Mouse (Mus musculus): ENCODE measurements around the gene Slamf1.
"Not testable (repeated sequence)": the region's sequence is repeated elsewhere in the genome, so short reads cannot be mapped to it uniquely, and the experiment has no call there.

The Slamf1 gene

DNA sequence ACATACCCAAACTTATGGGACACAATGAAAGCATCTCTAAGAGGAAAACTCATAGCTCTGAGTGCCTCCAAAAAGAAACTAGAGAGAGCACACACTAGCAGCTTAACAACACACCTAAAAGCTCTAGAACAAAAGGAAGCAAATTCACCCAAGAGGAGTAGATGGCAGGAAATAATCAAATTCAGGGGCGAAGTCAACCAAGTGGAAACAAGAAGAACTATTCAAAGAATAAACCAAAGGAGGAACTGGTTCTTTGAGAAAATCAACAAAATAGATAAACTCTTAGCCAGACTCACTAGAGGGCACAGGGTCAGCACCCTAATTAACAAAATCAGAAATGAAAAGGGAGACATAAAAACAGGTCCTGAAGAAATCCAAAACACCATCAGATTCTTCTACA lies 44.1 kb downstream of the Slamf1 start:
- DNase-seq, result not testable (repeated sequence)

DNA sequence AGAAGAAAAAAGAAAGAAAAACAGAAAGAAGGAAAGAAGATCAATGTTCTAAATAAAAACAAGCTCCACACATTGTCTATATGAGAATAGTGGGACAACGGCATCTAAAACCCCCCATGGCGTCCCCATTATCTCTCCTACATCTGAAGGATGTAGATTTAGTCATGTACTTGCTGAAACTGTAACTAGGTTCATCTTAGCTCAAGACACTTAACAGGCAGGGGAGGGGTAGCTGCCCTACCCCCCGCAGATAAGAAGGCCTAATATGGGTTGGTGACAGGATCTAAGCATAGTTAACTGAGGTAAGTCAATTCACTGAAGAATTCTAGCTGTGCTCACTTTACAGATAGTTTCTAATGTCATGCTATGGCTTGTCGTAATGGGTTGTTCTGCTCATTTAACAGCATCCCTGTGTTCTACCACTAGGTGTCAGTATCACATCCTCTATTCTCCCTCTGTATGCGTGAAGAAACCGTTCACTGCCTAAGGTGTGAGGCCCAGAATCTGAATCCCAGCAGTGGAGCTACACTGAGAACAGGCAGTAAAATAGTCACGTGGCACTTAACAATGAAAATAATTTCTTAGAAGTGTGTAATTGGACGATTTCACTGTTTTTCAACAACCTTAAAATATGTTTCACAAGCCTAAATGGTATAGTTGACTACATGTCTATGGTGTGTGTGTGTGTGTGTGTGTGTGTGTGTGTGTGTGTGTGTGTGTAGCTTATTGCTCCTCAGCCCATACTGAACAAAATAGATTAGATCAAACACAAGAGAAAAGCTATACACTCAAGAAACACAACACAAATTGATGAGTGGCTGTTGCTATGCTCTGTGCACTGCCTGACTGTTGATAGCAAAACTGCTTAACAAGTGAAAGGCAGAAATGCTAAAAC lies 48.9 kb downstream of the Slamf1 start:
- no peak for DNase-seq

DNA sequence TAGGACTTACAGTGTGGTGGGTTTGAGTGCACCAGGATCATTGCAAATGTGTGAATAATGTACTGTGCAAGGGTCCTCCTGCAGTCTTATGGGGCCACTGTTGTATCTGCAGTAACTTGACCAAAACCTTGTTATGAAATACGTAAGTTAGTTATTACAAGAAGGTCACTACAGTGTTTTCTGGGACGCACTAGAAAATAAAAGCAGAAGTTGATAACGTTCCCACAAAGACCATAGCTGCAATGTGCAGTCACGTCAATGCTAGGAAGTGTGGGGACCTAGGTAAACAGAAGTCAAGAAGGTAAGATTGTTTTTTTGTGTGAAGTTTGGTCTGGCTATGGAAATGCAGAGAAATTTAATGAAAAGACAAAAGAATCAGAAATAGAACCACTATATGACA lies 50.1 kb downstream of the Slamf1 start:
- DNase-seq, result no peak

DNA sequence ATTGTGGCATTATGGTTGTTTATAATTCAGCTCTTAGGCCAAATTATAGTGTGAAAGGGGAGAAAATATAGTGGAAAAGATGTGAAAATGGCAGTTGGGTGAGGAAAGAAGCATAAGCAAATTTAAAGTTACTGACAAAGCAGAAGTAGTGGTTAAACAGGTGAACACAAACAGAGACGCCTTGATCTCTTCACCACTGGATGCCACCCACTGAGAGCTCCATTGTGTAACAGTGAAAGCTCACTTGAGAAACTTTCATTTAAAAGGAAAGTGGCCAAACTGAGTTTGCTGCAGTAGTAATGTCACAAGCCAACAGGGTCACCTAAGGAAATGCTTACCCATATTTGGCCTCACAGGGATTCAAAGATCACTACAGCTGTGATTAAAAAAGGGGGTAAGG lies 54.4 kb downstream of the Slamf1 start:
- DNase-seq, result no peak

DNA sequence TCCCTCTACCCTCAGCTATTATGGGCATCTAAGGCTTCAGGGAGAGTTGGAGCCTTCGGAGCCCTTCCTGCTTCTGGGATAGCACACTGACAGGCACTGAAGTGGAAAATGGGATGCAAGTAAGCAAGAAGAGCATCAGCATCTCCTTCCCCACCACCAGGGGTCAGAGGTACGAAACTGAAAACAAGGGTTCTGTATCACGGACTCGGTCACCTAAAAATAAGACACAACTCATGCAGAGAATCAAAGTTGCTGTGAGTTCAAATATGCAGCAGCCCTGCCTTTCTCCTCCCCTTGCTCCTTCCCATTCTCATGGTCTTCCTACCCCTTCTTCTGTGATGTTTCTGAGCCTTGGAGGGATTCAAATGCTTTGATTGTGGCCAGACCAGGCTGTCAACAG lies 58.5 kb downstream of the Slamf1 start:
- no peak for DNase-seq

DNA sequence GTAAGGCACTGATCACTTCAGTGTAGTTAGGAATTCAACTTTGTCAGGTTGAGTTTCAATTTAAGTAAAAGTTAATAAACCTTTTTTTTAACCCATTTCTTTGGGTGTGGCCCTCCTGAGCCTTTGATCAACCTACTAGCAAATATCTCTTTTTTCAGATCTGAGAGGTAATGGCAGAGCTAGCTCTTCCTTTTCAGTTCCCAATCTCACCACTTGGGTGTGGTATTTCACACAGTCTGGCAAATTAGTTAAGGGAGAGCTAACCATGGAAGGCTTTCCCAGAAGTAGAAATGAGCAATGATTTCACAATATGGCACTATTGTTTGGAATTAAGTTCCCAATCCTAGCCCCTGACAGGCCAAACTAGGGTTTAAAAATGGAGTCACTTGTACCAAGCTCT lies 59.2 kb downstream of the Slamf1 start:
- no peak for DNase-seq

DNA sequence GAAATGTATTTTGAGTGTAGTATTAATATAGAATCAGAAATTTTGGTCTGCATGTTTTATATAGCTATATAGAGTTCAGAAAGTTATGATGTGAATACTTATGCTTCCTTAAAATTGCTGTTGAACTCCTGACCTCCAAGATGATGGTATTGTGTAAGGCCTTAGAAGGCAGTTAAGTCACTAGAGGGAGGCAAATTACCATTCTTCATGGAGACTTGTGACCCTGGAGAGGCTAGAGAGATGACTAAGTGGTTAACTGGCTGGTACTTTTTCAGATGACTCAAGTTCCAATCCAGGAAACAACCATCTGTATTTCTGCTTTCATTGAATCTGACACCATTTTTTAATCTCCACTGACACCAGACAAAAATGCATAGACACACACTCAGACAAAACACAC lies 60.7 kb downstream of the Slamf1 start:
- no peak for DNase-seq

DNA sequence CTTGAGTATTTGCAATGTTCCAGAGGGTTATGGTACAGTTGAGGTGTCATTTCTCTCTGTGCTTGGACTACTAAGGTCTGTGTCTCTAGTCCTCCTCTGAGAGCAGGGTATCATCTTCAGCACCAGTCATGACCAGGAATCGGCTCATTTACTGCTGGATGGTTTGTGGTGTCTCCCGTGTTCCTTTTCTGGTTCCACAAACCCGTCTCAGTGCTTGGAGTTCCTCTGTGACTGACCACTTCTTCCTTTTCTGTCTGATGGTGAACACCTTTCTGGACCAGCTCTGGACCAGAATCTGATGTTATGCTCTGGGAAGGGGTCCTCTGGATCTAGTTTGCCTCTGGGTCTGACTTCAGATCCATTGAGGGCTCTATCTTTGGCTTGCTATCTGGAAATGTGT lies 72.6 kb downstream of the Slamf1 start, which contains the start of gene Cd84:
Cd84 (plus strand) TSS at position 210 of the 400 bp plus-strand sequence.
- no peak for DNase-seq

DNA sequence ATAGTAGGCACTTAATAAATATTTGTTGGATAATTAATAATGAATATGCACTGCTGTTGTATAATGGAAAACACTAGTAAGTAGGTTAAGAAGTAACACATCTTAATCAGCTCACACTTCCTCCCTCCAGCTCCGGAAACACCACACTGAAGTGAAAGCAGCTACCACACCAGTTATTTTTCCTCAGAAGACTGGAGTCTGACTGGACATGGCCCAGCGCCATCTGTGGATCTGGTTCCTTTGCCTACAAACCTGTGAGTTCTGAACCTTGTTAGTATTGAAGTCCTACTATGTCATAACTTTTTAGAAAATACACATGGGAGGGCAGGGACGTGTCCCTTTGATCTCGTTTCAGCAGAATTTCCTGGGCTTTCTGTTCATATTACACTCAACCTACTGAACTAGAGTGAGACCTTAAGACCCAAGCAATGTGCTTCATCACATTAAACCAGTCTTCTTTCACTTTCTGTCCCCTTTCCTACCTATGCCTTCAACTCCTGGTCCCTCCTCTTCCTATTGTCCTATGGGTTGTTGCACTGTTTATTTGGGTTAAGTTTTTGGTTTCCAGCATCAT lies 73.6 kb downstream of the Slamf1 start:
- DNase-seq, result no peak

DNA sequence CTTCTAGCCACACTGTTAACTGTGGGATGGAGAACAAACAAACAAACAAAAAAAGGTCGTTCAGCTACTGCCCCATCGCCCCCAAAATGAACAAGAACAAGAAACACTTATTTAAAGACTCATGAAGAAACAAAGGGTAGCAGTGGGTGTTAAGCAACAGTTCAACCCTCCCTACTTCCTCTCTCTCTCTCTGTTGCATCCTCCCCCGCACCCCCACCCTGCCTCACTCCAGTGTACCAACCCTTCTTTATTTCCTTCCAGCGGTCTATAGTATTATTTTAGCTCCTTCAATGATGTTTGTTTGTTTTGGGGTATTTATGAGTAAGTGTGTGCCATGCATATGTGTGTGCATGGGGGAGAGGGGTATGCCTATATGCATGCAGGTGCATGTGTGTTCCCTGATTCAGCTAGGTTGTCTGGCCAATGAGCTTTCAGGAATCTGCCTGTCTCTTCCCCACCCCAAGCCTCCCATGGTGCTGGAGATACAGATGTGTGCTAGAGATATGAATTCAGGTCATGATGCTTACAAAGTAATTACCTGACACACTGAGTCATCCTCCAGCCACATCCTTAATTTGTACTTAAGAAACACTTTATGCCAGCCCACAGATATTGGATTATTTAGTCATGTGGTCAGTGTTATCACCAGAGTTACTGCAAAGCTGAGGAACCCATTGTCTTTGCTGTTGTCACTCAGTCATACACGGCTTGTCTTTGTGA lies 78.3 kb downstream of the Slamf1 start:
- DNase-seq, result no peak

DNA sequence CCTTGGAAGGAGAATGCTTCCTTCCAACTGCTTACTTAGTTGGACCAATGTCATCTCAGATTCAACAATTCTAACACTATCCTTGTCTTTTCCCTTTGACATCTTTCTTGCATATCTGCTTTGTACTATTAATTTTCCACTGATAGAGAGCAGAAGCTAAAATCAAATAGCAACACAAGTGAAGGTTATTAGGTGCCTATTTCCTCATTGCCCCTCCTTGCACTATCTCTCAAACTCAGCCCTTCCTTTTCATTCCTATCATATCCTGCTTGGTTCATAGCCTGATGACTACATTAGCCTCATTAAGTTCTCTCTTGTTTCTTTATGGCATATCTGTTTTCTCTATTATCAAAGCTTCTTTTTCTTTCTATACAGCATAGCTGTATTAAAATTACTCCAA lies 81.3 kb downstream of the Slamf1 start:
- DNase-seq, result no peak

DNA sequence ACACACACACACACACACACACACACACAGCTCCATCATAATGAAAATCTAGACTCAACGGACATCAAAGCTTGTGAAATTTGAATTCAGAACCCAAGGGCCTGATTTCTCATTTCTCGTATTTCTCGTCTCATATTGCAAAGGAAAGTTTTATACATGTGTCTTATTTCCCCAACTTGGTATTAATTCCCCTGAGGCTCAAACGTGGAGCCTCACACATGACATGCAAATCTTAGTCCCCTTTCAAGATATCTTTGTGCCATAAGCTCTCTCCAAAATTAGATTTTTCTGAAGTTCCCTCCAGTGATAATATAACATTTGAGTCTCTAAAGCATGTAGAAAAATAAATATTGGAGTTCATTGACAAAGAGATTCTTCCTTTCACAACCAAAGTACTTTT lies 81.8 kb downstream of the Slamf1 start:
- DNase-seq, result no peak

DNA sequence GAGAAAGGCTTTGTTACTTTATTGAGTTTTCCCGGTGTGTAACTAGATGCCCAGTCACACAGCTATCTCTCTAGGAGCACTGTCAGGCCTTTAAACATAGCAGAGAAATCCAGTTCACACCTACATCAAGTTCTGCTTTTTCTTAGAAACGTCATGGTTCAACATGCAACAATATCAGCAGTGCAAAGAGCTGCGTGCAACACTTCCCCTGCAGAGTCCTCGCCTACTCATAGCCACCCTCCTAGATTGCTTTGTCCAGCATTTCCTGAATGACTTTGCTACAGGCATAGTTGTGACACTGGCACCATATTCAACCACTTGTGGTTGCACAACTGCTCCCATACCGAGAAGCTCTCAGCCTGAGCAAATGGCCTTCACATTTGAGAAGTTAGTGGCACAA lies 82.5 kb downstream of the Slamf1 start:
- no peak for DNase-seq
